Mouse (Mus musculus) stomach, embryonic 14.5 days (tissue): ENCODE results near the gene Ptn. TPM values are rescaled to one million over a fixed set of nuclear protein-coding genes. Genes with fewer than 3 reads are reported as not detected.

ENCODE experiments used
- ATAC-seq: fragments of 200-750 bp; cut with Nextera tagmentation; 2 replicates; pipeline ENCODE4 v1.8.0; 2017; ENCODE audit warnings: low read depth, moderate TSS enrichment; ENCODE audit not compliant: insufficient number of reproducible peaks, insufficient read depth, low FRiP score
- H3K27ac ChIP-seq: fragments of 300-500 bp; sonication (generic); 2 replicates; pipeline ENCODE4 v1.5.1; 2014; ENCODE audit warnings: mild to moderate bottlenecking, low read length, moderate library complexity, mixed read lengths
- H3K27me3 ChIP-seq: fragments of 300-500 bp; sonication (generic); 2 replicates; pipeline ENCODE4 v1.6.1; 2014; ENCODE audit warnings: low read length, control low read depth, mixed read lengths; ENCODE audit not compliant: control insufficient read depth, insufficient read depth
- H3K36me3 ChIP-seq: fragments of 300-500 bp; sonication (generic); 2 replicates; pipeline ENCODE4 v1.6.1; 2014; ENCODE audit warnings: mild to moderate bottlenecking, control low read depth, low read length, moderate library complexity, mixed read lengths; ENCODE audit not compliant: control insufficient read depth, insufficient read depth
- H3K4me1 ChIP-seq: fragments of 300-500 bp; sonication (generic); 2 replicates; pipeline ENCODE4 v1.6.1; 2014; ENCODE audit warnings: low read length, control low read depth, mixed read lengths; ENCODE audit not compliant: control insufficient read depth, insufficient read depth
- H3K4me2 ChIP-seq: fragments of 300-500 bp; sonication (generic); replicated peaks from 2 replicates; pipeline ENCODE4 v1.6.1; 2014; ENCODE audit warnings: low read depth, low read length, control low read depth
- H3K4me3 ChIP-seq: fragments of 300-500 bp; sonication (generic); 2 replicates; pipeline ENCODE4 v1.5.1; 2014; ENCODE audit warnings: low read depth, low read length, control low read depth
- H3K9ac ChIP-seq: fragments of 300-500 bp; sonication (generic); replicated peaks from 2 replicates; pipeline ENCODE4 v1.6.1; 2014; ENCODE audit warnings: low read depth, mild to moderate bottlenecking, control low read depth, low read length, moderate library complexity, mixed read lengths
- H3K9me3 ChIP-seq: fragments of 300-500 bp; sonication (generic); 2 replicates; pipeline ENCODE4 v1.6.1; 2016; ENCODE audit warnings: low read depth, low read length, control low read depth; ENCODE audit not compliant: control insufficient read depth
- WGBS: fragments of 180-500 bp; shearing (Covaris S2); extraction: QIAGEN DNeasy Blood & Tissue Kit; methylation state at CpG from one replicate; pipeline ENCODE4 v1.1.7; 2014; 5-methylcytosine and 5-hydroxymethylcytosine counted together
- polyA plus RNA-seq: library from polyadenylated mRNA; unstranded; fragments of >200 nt; fragmentation: Nextera tagmentation; extraction: Ambion mirVana; gene quantifications from 2 replicates; pipeline ENCODE4 v1.2.1, GENCODE M21; 2014

Ptn gene
- polyA plus RNA-seq, 1 experiment from 2014 or later = 432 TPM

DNA sequence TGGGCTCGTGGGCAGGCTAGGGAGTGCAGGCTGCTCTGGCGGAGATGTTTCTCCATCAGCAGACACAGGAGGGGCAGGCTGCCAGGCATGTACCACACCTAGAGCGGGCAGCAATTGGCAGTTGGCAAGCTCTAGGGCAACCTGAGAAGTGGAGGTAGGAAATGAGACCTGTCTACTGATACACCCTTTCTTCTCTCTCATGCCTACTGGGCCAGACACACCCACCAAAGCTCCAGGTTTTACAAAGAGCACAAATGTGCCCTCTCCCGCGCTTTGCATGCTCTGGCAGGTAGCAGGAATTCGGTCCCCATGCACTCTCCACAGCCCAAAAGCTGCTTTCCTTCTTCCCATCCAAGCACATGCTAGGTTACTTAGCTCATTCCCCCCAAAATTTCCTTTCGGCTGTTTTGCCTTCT, 701 bp downstream of the Ptn start:
- Histone ChIP-seq H3K4me3 (peak overlapping the region; percentile 62), H3K36me3 (peaks cover 7% of the 10 kb centered on the region; the same call in 1 of the 2 replicates), H3K9ac (peak overlapping the region; percentile 49), H3K4me2 (peak overlapping the region; percentile 46), H3K4me1 (0 out of 2 replicates have a peak, but pooled peaks cover 7% of the 10 kb centered on the region), H3K27me3 (no peaks in the 10 kb centered on the region), H3K9me3 (no peaks in the 10 kb centered on the region), H3K27ac (peak overlapping the region; percentile 94)
- WGBS = 5% methylated on average over 7 of the region's 7 CpGs
- ATAC-seq = peak; percentile 61; the same call in 1 of the 2 replicates

DNA sequence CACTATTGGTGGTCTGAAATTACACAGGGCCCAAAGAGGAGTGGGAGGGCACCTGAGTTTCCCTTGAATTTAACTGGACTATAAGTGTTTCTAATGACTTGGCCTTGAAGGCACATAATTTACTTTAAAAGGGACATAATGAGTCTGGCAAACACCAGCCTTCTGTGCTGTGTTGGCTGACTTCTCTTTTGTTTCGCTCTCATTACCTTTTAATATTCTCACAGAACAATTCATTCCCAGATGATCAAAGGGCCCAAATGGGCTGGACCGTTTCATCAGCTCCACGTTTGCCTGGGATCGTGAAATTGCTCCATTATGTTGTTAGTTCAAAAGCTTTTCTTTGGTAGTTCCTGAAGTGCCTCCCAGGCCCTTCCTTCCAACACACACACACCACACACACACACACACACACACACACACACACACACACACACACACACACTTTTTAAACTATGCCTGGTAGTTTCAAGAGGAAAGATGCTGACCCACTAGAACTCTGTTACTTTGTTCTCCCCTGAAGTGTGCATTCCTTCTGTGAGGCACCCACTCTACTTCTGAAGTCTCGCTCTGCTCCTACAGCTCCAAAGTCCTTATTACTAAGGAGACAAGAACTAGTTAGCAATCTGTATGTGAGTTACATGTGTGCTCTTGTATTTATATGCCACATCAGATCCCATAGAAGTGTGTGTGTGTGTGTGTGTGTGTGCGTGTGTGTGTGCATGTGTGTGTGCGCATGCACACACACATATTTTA, 1.5 kb downstream of the Ptn start:
- peak overlapping the region; percentile 49; the same call in 1 of the 2 replicates for H3K9ac ChIP-seq
- WGBS = 37% methylated on average over 7 of the region's 7 CpGs
- peak overlapping the region; percentile 46 for H3K4me2 ChIP-seq
- no peaks in the 10 kb centered on the region for H3K9me3 ChIP-seq
- 0 out of 2 replicates have a peak, but pooled peaks cover 7% of the 10 kb centered on the region for H3K4me1 ChIP-seq
- H3K36me3 ChIP-seq = peaks cover 7% of the 10 kb centered on the region; the same call in 1 of the 2 replicates
- H3K27me3 ChIP-seq = no peaks in the 10 kb centered on the region
- peak overlapping the region; percentile 62 for H3K4me3 ChIP-seq
- peak overlapping the region; percentile 94; the same call in 1 of the 2 replicates for H3K27ac ChIP-seq
- ATAC-seq = no peak

DNA sequence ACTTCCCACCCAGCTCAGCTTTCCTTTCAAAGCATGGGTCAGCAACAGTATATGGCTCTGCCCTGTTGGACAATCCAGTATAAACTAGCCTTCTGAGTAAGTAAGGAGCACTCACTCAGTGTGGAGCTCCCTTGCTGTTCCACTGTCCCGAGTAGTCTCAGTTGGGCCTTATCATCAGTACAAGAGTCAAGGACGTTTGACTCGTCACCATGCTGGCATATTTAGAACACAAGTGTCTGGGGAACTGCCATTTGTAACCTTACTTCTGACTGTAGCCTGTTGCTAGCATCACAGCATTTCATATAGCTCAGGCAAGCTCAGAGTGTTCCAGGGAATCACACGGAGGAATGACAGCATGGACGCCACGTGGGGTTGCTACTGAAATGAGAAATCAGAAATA, 3.1 kb downstream of the Ptn start:
- no peak overlapping the region for H3K4me3 ChIP-seq
- no peak overlapping the region for H3K27ac ChIP-seq
- H3K9ac ChIP-seq = no peak overlapping the region
- H3K4me1 ChIP-seq = 0 out of 2 replicates have a peak, but pooled peaks cover 7% of the 10 kb centered on the region
- H3K27me3 ChIP-seq = no peaks in the 10 kb centered on the region
- peaks cover 18% of the 10 kb centered on the region; the same call in 1 of the 2 replicates for H3K36me3 ChIP-seq
- WGBS = 87% methylated on average over 6 of the region's 6 CpGs
- no peaks in the 10 kb centered on the region for H3K9me3 ChIP-seq
- H3K4me2 ChIP-seq = peak overlapping the region; percentile 20
- no peak for ATAC-seq

DNA sequence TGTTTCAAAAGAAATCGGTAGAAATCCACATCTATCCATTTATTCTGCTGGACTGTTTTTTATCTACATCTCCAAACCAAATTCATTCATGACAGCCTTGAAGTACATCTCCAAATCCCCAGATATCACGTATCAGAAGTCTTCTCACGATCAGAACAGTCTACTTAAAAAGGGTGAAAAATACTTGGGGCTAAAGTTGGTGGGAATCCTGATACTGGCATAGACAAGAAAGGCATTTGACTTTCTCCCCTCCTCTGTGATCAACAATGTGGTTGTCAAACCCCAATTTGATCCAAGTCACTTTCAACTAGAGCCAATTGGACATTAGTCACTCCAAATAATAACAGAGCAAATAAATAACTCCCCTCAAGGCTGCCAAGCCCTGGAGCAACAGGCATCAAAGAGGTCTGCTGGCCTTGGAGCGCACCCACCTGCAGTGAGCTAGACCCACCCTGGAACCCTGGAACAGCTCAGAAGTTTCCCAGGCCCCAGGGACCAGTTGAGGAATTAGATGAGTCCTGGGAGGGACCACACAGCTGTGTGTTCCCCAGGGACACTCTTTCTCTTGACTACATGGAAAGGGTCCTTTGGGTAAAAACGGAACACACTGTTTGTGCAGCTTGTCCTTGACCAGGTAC, 9.6 kb downstream of the Ptn start:
- no peaks in the 10 kb centered on the region for H3K27me3 ChIP-seq
- no peak overlapping the region for H3K9ac ChIP-seq
- peaks cover 11% of the 10 kb centered on the region; the same call in 1 of the 2 replicates for H3K36me3 ChIP-seq
- H3K4me1 ChIP-seq = peaks cover 8% of the 10 kb centered on the region; the same call in 1 of the 2 replicates
- H3K4me3 ChIP-seq = no peak overlapping the region
- no peak overlapping the region for H3K27ac ChIP-seq
- H3K4me2 ChIP-seq = no peak overlapping the region
- 83% methylated on average over 5 of the region's 5 CpGs for WGBS
- no peaks in the 10 kb centered on the region for H3K9me3 ChIP-seq
- no peak for ATAC-seq

DNA sequence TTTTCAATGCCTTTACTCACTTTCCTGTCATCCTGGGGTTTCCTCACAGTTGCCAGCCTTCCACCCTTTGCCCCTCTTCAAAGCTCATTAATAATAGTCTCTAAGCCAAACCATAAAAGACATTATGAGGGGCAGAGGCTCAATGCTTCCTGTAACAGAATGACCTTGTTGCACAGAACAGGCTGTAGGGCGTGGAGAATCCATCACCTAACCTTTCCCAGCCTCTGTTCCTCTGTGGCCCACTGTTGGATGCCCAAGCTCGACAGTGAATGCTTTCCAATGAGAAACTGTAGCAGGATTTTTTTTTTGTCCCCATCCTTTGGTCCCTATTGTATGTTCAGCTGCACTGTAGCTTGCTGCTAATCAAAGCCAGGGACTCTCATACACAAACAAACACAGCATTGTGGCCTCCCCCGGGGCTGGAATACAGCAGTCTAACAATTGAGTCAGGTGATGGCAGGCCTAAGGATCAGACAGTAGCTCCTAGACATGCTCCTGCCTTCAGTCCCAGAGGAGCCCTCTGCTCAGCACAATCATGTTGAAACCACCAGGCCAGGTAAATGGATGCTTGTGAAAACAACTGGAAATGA, 12.9 kb downstream of the Ptn start:
- H3K4me1 ChIP-seq = peaks cover 8% of the 10 kb centered on the region; the same call in 1 of the 2 replicates
- whole genome bisulfite sequencing = 58% methylated on average over 3 of the region's 3 CpGs
- no peaks in the 10 kb centered on the region for H3K27me3 ChIP-seq
- H3K4me2 ChIP-seq = no peak overlapping the region
- H3K4me3 ChIP-seq = no peak overlapping the region
- H3K27ac ChIP-seq = no peak overlapping the region
- no peaks in the 10 kb centered on the region for H3K9me3 ChIP-seq
- no peak for ATAC-seq
- no peaks in the 10 kb centered on the region; the same call in 1 of the 2 replicates for H3K36me3 ChIP-seq
- H3K9ac ChIP-seq = no peak overlapping the region

DNA sequence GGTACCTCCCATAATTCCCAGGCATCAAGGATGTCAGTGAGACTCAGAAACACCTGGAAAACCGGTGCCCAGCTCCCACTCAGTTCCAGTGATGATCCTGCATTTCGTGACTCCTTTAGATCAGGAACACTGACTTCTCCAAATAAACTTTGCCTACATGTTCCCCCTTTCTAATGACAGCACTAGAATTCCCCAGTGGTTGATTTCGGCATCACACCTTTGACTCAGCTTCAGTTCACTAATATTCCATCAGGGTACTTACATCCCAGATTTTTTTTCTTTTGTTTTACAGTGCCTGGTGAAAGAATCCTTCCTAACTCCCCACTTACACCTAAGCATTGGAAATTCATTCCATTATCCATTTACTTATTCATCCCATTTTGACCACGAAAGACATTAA, 15.5 kb downstream of the Ptn start:
- H3K27me3 ChIP-seq = no peaks in the 10 kb centered on the region
- H3K4me3 ChIP-seq = no peak overlapping the region
- no peak overlapping the region for H3K4me2 ChIP-seq
- no peak for ATAC-seq
- peaks cover 8% of the 10 kb centered on the region; the same call in 1 of the 2 replicates for H3K4me1 ChIP-seq
- H3K36me3 ChIP-seq = no peaks in the 10 kb centered on the region; the same call in 1 of the 2 replicates
- H3K9ac ChIP-seq = no peak overlapping the region
- H3K27ac ChIP-seq = no peak overlapping the region
- H3K9me3 ChIP-seq = no peaks in the 10 kb centered on the region
- WGBS = 81% methylated on average over 4 of the region's 4 CpGs

DNA sequence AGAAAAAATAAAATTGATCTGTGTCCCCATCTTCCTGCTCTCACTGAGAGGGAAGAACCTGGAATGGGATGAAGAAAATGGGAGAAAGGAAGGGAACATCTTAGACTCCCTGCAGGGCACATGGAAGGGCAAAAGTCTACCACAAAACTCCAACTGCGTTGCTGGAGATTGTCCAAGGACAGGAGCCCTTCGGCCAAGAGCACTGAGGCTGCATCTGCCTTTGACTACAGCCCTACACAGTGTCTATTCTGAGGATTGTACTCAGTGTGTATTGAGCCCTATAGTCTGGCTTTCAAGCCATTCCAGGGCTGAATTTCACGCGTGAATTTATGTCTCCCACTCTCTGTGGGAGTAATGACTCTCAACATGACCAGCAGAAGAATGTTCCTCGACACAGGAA, 16.2 kb downstream of the Ptn start:
- 67% methylated on average over 5 of the region's 5 CpGs for WGBS
- Histone ChIP-seq H3K4me1 (peaks cover 14% of the 10 kb centered on the region; the same call in 1 of the 2 replicates), H3K4me3 (no peak overlapping the region), H3K27me3 (no peaks in the 10 kb centered on the region), H3K4me2 (no peak overlapping the region), H3K9ac (no peak overlapping the region), H3K9me3 (no peaks in the 10 kb centered on the region), H3K36me3 (no peaks in the 10 kb centered on the region; the same call in 1 of the 2 replicates), H3K27ac (no peak overlapping the region)
- ATAC-seq = no peak

DNA sequence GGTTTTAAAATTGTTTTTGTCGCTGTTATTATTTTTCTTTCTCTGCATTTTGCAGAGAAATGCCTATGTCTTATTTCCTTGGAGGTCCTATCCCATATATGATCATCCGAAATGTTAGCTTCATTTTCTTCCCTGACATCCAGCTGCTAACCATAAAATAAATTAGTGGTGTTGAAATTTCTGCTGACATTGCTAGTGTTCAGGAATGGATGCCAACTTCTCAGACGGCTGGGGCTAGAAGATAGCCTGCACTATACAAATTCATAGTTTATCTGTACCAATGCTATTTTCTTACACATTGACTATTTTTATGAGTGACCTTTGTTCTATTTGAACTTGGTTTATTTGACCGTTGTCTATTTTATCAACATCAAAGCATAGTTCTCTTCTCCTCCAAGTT, 20.8 kb downstream of the Ptn start:
- H3K9ac ChIP-seq = no peak overlapping the region
- no peak overlapping the region for H3K4me3 ChIP-seq
- 50% methylated on average over 4 of the region's 4 CpGs for WGBS
- H3K27me3 ChIP-seq = no peaks in the 10 kb centered on the region
- peaks cover 13% of the 10 kb centered on the region; the same call in 1 of the 2 replicates for H3K4me1 ChIP-seq
- no peaks in the 10 kb centered on the region for H3K9me3 ChIP-seq
- no peak overlapping the region for H3K4me2 ChIP-seq
- no peak for ATAC-seq
- H3K27ac ChIP-seq = no peak overlapping the region
- no peaks in the 10 kb centered on the region; the same call in 1 of the 2 replicates for H3K36me3 ChIP-seq
